Mouse (Mus musculus) adrenal gland, postnatal 36 days (tissue): Measurements from ENCODE around the gene Bpifb1. TPM values are rescaled to one million over a fixed set of nuclear protein-coding genes. Genes with fewer than 3 reads are reported as not detected.
"Not testable (repeated sequence)": the region's sequence is repeated elsewhere in the genome, so short reads cannot be mapped to it uniquely, and the experiment has no call there.

Experiments used
- DNase-seq, 2 experiments: peaks; one replicate each; pipeline ENCODE4 v3.0.0; 2021; ENCODE audit warnings: mixed read lengths in 1 of 2
- total RNA-seq, 2 experiments: library from RNA; stranded (reverse); gene quantifications; 2 replicates each; pipeline ENCODE4 v1.2.3; 2021

Gene Bpifb1
- total RNA-seq, 2 experiments from 2014 or later = not detected

- no peak for DNase-seq
Observed at GRCm38 (mm10) chr2:154211881-154212280, 21.3 kb downstream of the Bpifb1 start.

DNA sequence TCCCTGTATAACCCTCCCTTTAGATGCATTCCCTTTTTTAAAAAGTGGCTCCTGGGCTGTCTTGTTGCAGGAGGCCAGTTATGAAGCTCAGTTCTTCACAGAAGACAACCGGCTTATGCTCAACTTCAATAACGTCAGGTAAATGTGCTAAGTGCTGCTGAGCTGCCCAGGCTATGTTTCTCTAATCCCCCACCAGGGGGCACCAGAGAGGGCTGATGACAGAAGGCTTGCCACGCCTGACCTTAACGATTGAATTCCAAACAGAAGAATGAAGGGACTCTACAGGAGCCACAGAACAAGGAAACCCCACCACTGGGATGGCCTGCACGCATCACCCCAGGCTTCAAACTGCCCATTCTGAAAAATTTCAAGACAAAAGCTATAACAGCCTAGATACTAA, 24.6 kb downstream of the Bpifb1 start:
- DNase-seq = peak; percentile 84 to 92

GRCm38 (mm10) chr2:154219950-154220349, 29.3 kb downstream of the Bpifb1 start:
- no peak for DNase-seq

GRCm38 (mm10) chr2:154223265-154223916, 32.8 kb downstream of the Bpifb1 start, which contains the start of gene Bpifb5:
Gene Bpifb5 (plus strand): TSS chr2:154223742.
- DNase-seq = peak in 1 of 2 experiments; percentile 12

DNA sequence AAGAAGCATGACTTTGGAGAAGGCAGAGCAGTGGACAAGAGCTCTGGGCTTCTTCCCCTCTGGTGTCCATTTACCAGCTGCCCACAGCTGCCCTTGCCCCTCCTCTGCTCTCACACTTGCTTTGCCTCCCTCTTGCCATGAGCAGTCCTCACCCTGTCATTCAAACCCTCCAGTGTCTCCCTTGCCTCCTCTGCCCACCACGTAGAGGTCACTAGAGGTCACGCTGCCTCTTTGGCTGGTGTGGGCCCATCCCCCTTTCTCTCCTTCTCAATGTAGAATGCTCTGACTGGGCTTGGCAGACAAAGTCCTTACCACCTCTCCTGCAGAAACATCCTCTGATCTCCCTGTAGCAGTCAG, 33.3 kb downstream of the Bpifb1 start:
- no peak for DNase-seq

DNA sequence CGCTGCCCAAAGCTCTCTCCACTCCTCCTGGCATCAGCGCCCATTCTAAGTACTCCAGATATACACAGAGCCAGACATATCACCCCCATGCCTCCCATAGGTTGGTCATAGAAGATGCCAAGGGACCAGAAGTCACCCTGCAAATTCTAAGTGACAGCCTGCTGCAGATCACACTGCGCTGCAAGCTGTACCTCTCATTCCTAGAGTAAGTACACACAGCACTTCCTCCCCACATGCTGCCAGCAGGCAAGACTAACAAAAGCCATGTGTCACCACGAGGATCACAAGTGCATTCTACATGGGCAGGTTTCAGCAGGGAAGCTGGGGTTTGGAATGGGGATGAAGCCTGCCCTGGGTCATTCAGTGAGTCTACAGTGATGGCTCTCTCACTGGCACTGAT, 36.4 kb downstream of the Bpifb1 start:
- no peak for DNase-seq

DNA sequence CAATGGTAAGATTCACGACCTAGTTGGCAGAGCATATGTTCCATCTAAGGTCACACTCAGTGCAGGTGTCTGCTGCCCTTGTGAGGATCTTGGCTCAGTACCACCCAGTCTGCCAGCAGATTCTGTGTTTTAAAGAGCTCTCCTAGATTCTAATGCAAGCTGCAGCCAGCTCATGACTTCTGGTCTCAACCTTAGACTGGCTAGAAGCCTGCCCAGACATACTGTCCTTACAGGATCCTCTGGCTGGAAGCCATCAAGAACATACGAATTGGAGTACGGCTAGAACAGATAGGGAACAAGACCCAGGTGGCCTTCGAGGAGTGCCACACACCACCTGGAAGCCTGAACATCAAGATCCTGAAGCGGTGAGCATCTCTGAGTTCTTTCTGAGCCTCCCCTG, 37.2 kb downstream of the Bpifb1 start:
- DNase-seq = no peak

DNA sequence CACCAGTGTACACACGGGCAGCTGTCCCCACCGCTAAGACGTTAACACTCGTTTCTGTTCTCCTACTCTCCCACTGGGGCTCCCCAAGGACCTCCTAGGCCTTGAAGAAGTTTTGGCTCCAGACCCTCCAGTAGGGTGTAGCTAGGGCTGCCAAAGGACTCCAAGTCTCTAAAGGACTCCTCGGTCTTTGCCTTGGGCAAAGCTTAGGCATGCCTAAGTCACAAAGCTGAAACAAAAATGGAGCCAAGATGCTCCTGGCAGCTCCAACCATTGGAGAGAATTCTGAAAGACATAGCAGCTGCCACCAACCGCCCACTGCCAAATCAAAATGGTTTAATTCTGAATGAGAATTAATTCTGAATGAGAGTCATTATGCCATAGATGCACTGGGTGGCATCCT, 42.8 kb downstream of the Bpifb1 start:
- no peak for DNase-seq

GRCm38 (mm10) chr2:154240771-154241170, 50.2 kb downstream of the Bpifb1 start:
- DNase-seq = no peak

DNA sequence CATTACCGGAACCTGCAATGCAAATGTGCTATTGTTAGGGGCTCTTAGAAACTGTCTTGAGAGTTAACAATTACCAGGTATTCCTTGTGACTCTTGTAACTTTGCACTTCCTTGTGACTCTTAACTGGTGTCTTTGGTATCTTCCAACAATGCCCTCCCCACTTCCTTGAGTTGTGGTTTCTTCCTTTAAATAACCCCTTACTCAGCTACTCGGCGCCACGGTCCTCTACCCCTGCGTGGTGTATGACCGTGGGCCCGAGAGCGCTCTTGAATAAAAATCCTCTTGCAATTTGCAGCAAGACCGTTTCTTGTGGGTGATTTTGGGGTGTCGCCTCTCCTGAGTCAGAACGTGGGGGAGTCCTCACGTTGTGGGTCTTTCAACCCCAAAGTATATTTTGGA, 52.1 kb downstream of the Bpifb1 start:
- not testable (repeated sequence) for DNase-seq

GRCm38 (mm10) chr2:154243356-154244036, 52.9 kb downstream of the Bpifb1 start:
- DNase-seq = no peak

DNA sequence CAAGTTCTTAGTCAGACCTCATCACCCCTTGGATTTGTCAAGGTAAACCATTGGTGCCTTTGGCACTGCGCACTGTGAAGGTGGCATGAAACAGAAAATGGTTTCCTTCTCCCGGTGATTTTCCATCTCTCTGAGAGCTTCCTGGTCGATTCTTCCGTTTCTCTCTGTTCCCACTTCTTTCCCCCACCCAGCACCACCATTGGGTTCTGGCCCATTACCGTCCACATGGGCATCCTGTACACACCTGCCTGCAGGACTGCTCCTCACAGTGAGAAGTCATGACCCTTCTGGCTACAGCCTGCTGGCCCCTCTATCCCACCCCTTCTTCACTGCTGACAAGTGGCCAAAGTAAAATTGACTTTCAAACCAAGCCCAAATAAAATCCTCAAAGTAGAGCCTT, 54.7 kb downstream of the Bpifb1 start:
- no peak for DNase-seq

GRCm38 (mm10) chr2:154255254-154255653, 64.6 kb downstream of the Bpifb1 start:
- not testable (repeated sequence) for DNase-seq

- DNase-seq = no peak
Observed at GRCm38 (mm10) chr2:154255770-154256169, 65.2 kb downstream of the Bpifb1 start.

DNA sequence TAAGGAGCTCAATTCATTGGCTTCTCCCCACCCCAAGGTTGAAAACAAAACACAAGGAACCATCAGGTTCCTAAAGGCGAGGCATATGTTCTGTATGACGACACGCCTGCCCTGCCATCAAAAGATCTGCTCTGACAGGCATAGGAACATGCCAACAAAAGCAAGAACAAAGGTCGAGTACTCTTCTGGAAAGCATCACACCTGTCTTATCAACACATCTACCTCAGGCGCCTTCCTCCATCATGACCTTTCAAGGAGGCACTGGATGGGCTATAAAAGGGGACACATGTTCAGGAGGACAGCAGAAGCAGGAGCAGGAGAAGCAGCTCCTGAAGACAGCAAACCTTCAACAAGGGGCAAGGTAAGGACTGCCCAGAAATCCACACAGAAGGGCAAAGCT, 66.9 kb downstream of the Bpifb1 start, which contains the start of gene Bpifb9a:
Bpifb9a (plus strand) TSS at position 301 of the 400 bp plus-strand sequence.
- DNase-seq = not testable (repeated sequence)

DNA sequence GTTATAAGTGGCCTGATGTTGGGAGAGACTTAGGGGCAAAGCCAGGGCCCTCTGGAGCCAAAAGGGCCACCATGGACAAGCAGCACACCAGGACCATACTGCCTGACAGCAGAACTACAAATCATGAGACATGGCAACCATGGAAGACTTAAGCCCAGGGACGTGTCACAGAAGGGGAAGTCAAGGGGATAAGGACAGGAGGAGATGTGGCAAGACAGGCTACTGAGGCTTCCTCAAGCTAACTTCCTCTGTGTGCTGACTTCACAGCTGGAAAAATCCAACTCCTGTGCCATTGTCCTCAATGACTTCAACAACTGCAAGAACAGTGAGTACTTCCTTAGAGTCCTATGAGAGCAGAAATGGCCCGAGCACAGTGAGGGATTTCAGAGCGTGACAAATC, 73.8 kb downstream of the Bpifb1 start:
- not testable (repeated sequence) for DNase-seq

Other genes with a start within 250 kb of the Bpifb1 start
- gene Bpifa6, start 215.9 kb upstream of the Bpifb1 start, total RNA-seq = not detected
- under 1 TPM; 0.33 to 0.49 TPM for gene Bpifa2, start 182.6 kb upstream of the Bpifb1 start, total RNA-seq
- gene Bpifa3, start 60.5 kb upstream of the Bpifb1 start, total RNA-seq = not detected
- gene Bpifa1, start 47.9 kb upstream of the Bpifb1 start, total RNA-seq = not detected
- gene Bpifa5, start 28.2 kb upstream of the Bpifb1 start, total RNA-seq = not detected
- under 1 TPM; 0.23 TPM for gene Bpifb5, start 32.9 kb downstream of the Bpifb1 start, total RNA-seq
- gene Bpifb9a, start 67.0 kb downstream of the Bpifb1 start, total RNA-seq = not detected
- gene Bpifb9b, start 116.4 kb downstream of the Bpifb1 start, total RNA-seq = not detected
- gene Cdk5rap1, start 182.2 kb downstream of the Bpifb1 start, total RNA-seq = 10 to 100 TPM; 11.0 to 13.9 TPM
- gene Snta1, start 217.3 kb downstream of the Bpifb1 start, total RNA-seq = 10 to 100 TPM; 22.1 to 26.5 TPM
- gene Cbfa2t2, start 245.7 kb downstream of the Bpifb1 start, total RNA-seq = 10 to 100 TPM; 30.7 to 40.9 TPM